Mouse (Mus musculus) adrenal gland, adult 8-10 months (tissue): ENCODE measurements around the gene Dock6. TPM values are rescaled to one million over a fixed set of nuclear protein-coding genes. Genes with fewer than 3 reads are reported as not detected.
"Not testable (repeated sequence)": the region's sequence is repeated elsewhere in the genome, so short reads cannot be mapped to it uniquely, and the experiment has no call there.

ENCODE experiments used
- DNase-seq: peaks from one replicate; pipeline ENCODE4 v3.0.0; 2022
- total RNA-seq, 4 experiments: library from RNA; stranded (reverse); gene quantifications; 2 replicates each; pipeline ENCODE4 v1.2.4; 2022

Gene Dock6
- total RNA-seq = 10 to 100 TPM; 34.3 to 80.5 (median 56.4) TPM

DNA sequence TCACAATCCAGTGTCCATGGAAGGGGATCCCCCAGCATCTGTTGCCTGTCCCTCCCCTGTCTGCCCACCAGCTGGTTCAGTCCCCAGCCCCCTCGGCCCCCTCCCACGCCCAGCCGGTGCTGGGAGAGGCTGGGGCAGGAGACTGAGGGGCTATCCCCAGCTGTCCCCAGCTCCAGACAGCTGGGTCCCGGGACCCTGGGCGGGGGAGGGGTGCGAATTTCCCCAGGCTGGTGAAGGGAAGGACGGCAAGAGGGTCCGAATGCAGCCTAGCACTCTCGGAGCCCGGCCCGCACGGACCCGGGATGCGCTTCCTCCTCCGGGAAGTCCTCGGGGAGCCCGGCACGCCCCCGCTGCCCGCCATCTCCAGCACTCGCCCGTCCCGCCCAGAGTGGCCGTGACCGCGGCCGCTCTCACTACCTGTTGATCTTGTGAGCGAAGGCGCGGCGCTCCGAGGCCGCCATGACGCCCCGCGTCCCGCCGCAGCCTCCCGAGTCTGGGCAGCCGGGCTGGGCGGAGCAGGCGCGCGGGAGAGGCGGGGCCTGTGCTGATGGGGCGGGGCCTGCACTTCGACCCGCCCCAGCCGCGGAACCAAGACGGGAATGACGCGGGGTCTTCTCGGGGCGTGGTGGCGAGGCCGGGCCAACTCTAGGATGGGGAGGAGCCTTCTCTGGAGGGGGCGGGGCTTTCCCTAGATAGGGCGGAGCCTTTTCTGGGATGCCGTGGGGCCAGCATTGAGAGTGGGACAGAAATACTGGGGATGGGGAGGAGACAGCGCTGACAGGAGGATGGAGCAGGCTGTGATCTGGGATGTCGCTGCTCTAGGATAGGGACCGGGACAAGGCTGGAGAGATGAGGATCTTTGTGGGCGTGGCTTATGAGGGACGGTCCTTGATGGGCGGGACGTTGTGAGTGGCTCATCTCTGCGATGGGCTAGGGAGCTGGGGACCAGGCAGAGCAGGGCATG lies at the start of gene Dock6:
Gene Dock6, minus strand, starts transcription at position 508 of the 964 bp plus-strand sequence.
- peak; percentile 85 for DNase-seq

DNA sequence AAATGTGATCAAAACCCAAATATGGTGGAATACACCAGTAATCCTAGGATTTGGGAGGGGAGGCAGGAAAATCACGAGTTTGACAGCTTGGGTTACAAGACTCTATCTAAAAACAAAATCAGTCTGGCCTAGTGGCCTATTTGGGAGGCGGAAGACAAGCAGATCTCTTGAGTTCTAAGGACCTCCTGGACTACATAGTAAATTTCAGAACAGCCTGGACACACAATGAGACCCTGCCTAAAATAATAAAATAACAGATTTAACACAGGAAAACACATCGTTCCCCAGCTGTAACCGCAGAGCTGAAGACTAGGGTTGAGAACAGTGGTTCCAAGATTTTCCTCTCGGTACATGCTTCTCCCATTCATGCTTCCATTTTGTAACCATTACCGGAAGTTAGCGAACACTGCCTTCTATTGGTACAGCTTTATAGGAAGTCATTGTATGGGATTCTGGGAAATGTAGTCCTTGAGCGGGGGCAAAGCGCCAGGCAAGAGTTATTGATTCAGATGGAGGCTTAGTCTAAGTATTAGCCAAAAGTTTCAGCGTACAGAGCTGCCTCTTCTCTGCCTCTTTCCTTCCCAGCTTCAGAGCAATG lies 48.9 kb upstream of the Dock6 start:
- peak; percentile 43 for DNase-seq

DNA sequence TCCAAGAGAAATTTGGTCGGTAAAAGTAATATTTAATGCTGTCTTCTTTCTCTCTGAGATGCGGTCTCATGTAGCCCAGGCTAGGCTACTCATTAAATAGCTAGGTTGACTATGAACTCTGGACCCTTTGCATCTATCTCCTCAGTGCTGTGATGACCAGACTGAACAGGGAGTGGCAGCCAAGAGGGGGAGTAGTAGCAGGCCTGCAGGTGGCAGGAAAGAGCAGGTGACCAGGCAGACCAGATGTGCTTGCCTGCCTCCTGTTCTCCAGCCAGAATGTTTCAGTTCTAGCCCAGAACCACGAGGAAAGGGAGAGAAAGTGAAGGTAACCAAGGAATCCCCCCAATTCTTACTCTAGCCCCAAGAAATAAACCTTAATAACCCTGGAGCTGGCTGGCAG lies 36.8 kb upstream of the Dock6 start:
- DNase-seq = no peak

DNA sequence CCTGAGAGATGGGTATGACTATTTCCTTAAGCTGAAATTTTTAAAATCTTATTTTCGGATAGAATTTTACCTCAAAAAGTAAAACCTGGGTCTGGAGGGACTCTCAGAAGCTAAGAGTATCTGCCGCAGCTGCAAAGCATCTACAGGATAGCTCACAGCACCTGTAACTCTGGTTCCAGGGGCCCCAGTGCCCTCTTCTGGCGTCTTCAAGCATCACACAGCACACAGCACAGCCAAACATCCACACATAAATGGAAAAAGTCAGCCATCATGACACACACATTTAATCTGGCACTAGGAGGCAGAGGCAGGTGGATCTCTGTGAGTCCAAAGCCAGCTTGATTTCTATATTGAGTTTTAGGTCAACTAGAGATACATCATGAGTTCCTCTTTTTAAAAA lies 24.2 kb upstream of the Dock6 start:
- DNase-seq = no peak

DNA sequence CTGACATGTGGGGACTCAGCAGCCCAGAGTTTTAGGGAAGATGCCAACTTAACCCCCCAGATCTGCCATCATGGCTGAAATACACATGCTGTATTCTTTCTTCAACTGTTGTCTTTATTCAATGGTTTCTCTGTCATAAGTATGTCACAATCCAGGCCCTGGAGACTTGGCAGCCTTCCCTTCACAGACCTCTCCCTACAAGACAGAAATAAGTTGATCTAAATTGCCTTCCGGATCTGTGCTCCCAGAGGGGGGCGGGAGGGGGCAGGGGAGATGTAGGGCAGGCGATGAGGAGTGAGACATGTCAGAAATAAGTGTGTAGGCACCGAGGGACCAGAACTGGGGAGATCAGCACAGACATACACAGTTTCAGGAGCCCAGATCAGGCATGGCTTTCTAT lies 19.8 kb upstream of the Dock6 start:
- no peak for DNase-seq

DNA sequence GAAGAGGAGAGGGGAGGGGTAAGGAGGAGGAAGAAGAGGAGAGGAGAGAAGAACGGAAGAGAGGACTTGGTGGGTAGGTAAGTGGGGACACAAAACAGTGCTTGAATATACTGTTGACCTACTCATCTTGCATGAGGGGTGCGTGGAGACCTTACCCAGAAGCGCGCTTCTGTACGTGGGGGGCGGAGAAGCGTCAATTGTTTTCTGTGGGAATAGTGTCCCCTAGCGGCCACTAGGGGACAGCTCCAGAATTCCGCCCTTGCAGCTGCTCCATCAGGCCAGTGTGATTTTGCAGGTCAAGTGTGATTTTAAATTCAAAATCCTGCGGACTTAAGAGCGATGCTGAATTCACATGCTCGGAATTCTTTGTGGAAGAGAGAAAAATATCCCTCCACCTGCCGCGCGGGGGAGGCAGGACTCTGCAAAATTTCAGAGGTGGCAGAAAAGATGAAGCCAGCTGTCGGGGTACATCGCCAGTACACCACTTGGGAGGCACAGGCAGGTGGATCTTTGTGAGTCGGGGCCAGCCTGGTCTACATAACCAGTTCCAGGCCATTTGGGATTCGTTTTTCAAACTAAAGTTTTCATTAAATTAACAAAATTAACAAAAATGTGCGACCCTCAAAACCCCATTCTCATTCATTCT lies 18.6 kb upstream of the Dock6 start:
- no peak for DNase-seq

DNA sequence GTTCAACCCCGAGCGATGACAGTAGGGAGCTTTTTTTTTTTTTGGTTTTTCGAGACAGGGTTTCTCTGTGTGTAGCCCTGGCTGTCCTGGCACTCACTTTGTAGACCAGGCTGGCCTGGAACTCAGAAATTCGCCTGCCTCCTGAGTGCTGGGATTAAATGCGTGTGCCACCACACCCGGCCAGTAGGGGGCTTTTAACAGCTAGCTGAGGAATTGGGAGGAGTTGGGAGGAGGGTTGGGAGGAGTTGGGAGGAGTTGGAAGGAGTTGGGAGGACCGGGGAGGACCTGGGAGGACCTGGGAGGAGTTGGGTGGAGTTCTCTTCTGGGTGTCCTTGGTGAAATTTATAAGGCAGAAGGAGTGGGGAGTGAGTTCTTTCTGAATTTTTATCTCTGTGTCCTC lies 16.9 kb upstream of the Dock6 start:
- peak; percentile 59 for DNase-seq

DNA sequence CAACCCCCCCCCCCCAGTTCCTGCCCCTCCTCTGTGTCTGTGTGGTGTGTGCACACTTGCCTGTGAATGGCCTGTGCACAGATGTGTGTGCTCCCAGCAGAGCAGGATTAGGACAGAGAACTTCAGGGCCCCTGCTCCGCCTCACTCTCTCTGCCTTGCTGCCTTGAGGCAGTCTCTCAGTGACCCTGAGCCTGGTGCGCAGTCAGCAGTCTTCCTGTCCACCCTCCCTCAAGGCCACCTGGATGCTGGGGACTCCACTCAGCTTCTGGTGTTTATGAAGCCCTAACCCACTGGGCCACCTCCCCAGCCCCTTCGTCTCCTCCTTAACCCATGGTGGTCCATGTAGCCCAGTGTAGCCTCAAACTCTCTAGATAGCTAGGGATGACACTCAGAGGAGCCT lies 15.3 kb upstream of the Dock6 start:
- peak; percentile 50 for DNase-seq

DNA sequence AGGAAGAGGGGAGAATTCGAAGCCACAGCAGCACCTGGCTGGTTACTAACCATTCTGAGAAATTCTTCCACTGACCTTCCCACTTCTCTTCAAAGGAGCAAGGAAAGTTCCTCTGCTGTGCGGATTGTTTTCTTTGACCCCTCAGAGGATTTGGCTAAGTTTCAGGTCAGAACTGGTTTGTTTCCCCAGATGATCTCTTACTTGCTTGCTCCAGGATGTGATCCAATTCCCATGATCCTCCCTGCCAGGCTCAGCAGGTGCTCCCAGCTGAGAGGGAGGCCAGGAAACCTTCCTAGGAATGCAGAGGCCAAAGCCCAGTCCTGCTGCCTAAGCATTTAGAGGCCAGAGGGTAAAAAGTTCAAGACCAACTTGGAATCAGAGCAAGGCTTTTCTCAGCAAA lies 14.2 kb upstream of the Dock6 start:
- DNase-seq = no peak

DNA sequence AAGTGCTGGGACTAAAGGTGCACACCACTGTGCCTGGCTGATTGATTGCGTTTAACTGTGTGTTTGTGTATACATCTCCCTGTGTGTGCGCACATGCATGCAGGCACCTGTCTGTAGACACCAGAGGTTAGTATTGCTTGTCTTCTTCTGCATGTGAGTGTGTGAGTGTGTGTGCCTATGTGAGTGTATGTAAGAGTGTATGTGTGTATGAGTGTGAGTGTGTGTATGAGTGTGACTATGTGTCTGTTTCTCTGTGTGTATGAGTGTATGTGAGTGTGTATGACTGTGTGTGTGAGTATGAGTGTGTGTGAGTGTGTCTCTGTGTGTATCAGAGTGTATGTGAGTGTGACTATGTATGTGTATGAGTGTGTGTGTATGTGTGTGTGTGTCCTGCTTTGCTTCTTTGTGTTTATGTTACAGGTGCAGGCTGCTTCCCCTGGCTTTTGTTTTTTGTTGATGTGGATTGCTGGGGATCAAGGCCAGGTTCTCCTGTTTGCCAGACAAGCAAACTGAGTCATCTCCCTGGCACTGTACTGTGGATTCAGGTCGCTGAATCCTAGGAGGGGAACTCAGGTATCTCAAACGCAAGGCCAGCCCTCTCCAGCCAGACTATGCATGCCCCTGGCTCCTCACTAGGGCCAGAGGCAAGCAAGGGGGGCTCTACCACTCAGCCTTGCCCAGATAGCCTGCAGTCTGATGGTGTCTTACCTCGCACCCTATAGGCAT lies 13.4 kb upstream of the Dock6 start:
- no peak for DNase-seq

DNA sequence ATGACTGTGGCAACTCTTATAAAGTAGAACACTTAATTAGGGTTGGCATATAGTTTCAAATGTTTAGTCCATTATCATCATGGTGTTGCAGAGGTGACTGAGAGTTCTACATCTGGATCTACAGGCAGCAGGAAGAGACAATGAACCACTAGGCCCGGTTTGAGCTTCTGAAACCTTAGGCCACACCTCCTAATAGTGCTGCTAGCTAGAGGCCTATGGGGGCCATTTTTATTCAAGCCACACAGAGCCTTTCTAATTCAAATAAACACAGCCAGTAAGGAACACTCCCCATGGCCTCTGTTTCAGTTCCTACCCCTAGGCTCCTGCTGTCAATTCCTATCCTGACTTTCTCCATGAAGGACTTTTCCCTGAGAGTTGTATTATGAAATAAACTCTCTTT lies 9.7 kb upstream of the Dock6 start:
- DNase-seq = no peak

DNA sequence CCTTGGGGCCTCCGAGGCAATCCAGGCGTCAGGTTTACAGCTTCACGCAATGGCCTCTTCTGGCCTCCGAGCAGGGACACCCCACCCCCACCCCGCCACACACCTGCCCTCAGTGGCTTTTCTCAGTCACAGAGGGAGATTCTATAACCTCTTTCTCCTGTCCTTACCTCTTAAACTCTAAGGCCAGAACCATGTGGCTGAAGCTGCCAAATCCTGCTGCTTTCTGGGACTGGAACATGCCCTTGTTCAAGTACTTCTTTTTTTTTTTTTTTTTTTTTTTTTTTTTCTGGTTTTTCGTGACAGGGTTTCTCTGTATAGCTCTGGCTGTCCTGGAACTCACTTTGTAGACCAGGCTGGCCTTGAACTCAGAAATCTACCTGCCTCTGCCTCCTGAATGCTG lies 7.9 kb upstream of the Dock6 start:
- not testable (repeated sequence) for DNase-seq

DNA sequence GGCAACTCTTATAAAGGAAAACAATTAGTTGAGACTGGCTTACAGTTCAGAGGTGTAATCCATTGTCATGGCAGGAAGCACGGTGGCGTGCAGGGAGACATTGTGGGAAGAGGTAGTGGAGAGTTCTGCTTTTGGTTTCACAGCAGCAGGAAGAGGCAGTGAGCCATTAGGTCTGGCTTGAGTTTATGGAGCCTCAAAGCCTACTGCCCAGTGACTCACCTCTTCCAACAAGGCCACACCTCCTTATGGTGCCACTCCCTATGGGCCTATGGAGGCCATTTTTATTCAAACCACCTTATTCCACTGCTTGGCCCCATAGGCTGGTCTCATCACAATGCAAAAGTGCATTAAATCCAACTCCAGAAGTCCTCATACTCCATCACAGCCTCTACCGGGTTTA lies 7.2 kb upstream of the Dock6 start:
- DNase-seq = no peak

DNA sequence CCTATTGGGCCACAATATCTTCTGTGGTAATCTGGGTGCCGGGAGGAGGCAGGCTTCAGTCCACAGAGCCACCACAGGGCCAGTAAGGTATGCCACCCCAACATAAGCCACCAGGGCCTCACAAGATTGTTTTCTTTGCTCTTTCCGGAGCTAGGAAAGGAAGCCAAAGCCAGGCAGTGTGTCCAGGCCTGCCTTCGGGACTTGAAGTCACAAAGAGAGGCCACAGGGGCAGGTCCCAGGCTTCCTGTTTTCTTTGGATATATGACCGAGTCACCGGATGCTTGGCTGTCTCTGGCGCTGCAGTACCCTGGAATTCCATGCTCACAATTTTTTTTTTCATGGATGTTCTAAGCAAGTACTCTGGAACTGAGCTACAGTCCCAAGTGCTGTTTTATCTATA lies 5.6 kb upstream of the Dock6 start:
- peak; percentile 65 for DNase-seq

DNA sequence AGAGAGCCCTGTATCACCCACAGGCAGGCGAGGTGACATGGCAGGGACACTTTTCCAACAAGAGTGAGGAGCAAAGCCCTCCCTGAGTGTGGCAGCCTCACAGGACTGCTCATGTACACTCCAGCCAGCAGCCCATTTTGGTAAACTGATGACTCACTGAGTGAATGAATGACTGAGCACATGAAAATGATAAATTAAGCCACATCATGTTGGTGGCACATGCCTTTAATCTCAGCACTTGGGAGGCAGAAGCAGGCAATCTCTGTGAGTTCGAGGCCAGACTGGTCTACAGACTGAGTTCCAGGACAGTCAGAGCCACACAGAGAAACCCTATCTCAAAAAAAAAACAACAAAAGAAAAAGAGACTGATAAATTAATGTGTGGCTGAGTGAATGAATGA lies 5.1 kb upstream of the Dock6 start:
- no peak for DNase-seq

DNA sequence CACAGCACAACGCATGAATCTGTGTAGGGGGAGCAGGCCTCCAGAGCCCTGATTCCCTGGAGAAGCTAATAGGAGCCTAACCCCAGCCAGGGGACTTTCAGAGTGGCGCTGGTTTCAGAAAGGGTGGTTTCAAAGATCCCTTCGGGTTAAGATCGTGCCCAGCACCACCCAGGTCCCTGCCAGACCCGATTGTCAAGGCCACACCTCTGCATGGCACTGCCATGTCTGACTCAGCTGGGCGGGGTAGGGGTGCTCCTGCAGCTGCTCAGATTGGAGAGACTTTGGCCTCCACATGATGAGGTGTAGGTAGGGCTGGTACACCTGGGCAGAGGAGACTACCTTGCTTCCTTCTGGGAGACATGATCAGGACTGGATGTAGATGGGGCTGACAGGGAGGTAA lies 2.5 kb upstream of the Dock6 start:
- no peak for DNase-seq

DNA sequence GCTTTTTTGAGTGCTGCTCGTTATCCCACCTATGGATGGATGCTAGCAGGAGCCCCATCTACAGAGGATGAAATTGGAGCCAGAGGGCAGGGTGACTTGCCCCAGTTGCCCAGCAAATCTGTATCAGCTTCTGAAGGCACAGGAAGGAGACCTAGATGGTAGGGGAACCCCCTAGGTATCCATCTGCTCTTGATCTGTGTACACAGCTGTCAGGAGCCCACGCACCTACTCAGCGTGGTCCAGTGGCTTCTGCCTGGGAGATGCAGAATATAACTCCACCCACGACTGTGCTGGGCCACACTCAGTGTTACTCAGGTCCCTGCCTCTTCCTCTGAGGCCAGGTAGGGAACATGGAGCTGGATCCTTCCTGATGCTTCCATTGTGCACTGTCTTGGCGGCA lies 1.5 kb upstream of the Dock6 start:
- DNase-seq = no peak

DNA sequence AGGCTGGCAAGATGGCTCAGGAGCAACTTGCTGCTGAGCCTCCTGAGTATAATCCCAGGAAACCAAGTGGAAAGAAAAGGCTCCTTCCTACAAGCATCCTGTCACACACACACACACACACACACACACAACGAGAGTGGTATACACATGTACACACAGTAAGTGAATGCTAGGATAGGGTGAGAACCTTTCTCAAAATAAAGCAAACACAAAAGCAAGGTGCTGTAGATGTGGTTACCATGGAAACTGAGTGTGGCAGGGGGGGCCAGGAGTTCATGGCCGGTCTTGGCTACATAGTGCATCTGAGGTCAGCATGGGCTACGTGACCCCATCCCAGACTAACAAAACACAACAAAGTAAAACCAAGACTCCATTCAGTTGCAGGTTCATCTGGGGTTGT lies 1.4 kb downstream of the Dock6 start:
- no peak for DNase-seq

DNA sequence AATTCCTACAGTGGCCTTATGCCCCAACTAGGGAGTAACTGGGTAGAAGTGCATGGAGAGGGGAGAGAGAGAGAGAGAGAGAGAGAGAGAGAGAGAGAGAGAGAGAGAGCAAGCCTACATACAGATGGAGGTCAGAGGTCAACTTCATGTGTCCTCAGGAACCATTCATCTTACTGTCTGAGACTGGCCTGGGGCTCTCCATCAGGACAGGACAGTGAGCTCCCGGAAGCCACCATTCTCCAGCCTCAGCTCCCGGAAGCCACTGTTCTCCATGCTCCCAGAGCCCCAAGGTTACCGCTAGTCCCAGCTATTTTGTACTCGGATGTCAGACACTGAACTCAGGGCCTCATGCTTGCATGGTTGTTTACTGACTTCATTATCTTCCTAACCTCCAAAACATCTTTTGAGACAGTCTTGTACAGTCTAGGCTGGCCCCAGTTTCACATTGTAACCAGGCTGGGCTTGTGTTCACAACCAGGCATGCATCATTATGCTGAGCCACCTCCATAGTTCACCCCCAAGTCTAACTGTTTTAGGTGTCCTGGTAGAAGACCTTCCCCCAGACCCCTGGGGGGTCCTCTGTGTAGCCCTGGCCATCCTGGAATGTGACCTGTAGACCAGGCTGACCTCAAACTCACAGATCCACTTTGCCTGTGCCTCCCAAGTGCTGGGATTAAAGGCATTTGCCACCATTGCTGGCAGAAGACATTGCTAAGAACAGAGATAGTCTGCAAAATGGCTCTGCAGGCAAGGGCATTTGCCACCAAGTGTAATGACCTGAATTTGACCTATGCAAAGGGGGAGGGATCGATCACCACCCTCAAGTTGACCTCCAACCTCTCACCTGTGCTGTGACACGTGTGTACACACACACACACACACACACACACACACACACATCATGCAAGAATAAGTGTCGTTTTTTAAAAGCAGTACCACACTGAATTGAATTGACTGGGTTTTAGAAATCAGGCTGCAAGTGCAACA lies 2.5 kb downstream of the Dock6 start:
- no peak for DNase-seq

DNA sequence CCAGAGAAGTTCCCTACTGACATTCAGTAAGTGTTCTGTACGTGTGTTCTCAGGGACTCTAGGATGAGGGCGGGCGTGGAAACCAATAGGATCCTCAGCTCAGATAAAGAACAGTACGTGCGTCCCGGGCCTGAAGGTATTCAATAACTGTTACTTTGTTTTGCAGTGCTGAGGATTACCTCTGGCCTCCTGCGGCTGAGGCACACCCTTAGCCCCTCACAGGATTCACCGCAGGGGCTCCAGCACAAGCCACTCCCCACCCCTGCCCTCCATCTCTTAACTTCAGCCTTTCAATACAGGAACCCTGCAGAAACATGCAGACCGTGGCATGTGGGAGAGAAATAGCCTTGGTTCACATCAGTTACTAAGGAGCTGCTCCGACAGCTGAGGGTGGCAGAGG lies 4.5 kb downstream of the Dock6 start:
- no peak for DNase-seq

DNA sequence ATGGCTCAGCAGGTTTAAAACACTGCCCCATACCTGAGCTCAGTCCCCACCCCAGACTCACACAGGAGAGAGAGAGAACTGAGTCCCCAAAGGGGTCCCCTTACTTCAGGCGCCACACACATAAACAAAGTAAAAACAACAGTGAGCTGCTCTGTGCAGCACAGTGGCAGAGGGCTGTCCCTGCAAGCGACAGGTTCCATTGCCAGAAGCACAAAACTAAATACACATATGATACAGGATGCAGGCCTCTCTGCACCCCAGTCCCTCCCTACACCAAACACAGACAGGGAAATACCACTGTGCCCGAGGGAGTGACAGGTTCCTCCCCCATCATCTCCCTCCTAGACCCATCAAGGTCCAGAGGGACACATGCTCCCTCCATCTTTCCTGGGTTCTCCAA lies 5.0 kb downstream of the Dock6 start:
- DNase-seq = no peak
